Mouse (Mus musculus): ENCODE data around the gene Ttc28. TPM values are rescaled to one million over a fixed set of nuclear protein-coding genes. Genes with fewer than 3 reads are reported as not detected.
A peak's percentile ranks its signal among the peaks of the same experiment; 100 is the strongest.

Gene Ttc28
- total RNA-seq, 2 experiments from 2014 or later = 9.3 to 9.8 TPM

DNA sequence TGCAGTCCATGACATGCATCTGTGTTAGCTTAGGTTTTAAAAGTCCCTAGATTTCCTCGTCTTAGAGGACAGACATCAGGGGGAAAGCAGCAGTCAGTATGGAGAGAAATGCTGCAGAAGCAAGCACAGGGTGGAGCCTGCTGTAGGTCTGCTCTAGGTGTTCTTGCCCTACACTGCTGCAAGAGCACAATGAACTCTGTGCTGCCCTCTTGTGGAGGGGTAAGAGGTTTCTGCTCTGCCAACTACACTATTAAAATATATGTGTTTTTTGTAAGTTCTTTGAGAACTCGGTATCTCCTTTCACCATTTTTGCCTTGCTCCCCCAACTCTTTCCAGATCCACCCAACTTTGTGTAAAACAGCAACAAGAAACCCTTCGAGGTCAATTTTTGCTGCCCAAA lies 425.1 kb downstream of the Ttc28 start:
- no peak for DNase-seq (ENCODE audit: low spot score in 2 of 2)

DNA sequence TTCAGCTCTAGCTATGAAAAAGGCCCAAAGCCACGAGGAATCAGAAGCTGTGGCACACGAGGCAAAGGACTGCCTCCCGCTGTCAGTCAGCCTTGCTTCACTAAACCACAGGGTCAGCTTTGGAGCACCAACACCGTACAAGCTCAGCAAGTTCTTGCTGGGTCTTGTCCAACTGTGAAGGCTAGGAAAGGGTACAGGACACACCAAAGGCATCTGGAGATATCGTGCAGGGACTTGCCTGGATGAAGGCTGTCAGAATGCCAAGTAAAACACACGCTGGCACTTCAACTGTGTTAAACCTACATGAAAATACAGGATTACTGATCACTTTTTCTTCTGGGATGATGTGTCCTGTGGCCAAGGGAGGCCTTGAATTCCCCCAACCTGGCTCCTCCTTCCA lies 430.6 kb downstream of the Ttc28 start:
- no peak for DNase-seq (ENCODE audit: low spot score in 2 of 2)

DNA sequence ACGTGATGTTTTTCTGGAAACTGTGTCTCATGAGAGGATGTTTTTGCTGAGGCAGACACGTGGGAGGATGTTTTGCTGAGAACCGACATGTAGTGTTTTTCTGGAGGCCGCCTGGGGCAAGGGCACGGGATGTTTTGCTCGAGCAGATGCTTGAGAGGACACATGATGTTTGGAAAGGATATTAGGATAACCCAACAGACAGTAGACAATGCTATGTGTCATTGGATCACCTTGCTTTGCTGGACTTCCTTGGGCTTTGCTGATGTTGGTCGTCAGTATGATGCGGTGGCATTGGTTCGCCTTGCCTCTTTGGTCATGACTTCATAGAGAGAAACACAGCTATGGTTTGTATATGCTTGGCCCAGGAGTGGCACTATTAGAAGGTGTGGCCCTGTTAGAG lies 434.2 kb downstream of the Ttc28 start:
- no peak for DNase-seq (ENCODE audit: low spot score in 2 of 2)

DNA sequence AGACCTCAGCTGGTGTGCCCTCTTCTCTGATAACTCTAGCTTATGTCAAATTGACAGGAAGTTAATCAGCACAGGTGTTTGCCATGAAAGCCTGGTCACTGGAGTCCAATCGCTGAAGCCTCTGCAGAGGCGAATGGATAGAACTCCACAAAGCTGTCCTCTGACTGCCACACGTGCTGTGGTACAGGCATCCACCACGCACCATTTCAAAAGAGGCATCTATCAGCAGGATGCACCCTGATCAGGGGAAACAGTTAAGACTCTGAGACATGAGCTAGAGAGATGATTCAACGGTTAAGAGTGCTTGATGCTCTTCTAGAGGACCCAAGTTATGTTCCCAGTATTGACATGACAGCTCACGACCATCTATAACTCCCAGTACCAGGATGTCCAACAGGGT lies 435.5 kb downstream of the Ttc28 start:
- no peak for DNase-seq (ENCODE audit: low spot score in 2 of 2)

DNA sequence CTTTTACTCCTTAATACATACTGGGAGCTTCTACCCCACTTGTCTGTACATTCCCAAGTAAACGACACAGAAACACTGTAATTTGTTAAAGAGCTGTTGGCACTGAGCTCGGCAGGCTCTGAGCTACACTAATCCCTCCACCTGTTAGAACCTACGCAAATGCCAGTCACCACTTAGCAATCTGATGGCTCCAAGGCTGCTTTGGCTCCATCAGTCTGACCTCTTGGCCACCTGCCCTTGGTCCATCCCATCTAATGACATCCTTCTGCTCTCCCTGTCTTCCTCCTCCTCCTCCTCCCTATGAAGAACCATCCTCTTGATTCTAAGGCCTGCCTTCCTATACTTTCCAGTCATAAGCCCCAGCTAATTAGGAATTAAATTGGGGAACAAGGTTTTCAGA lies 437.9 kb downstream of the Ttc28 start:
- DNase-seq (ENCODE audit: low spot score in 2 of 2) = no peak

DNA sequence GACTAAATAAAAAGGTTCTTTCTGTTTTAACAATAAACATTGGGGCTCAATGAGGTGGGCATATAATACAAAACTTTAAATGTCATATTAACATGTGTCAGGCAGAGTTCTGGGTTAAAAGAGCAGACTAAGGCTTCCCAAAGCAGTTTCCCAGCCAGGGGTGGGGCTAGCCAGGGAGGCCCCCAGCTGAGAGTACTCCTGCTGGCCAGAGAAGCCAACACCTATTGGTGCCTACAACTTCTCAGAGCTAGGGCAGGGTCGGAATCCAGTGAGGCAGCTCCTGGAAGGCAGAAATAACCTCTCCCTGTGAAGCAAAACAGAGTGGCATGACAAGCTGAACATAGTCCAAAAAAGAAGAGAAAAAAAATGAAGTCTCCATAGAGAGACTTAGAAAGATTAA lies 439.3 kb downstream of the Ttc28 start:
- no peak for DNase-seq (ENCODE audit: low spot score in 2 of 2)

DNA sequence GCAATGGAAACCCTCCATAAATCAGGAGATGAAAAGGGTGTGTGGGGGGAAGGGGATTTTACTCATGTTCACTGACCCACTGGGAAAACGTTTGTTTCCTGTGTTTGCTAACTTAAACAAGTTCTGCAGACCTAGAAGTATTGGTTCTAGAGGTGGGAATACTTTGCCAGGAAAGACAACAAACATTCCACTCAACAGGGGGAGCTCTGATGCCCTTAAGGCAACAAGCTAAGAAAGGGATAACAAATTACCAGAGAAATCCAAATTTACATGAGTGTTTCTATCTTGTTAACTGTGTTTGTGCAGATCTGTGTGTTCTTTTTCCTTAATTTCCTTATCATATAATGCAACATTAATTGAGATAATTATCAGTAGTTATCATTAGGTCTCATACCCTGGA lies 446.2 kb downstream of the Ttc28 start:
- no peak for DNase-seq (ENCODE audit: low spot score in 2 of 2)

DNA sequence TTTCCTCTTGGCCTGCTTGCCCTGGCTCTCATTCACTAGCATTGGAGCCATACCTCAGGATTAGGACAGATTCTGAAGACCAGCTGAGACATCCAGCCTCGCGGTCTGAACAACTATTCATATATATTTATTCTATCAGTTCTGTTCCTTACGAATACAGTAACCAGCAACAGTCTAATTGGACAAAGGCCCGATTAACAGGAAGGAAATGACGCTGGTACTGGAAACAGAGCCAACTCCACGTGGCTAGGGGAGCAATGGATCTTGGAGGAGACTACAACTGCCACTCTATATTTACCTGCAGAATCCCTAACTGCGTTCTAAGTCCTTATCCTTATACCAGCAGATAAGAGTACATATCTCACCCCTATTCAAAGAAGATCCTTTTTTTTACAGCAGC lies 447.8 kb downstream of the Ttc28 start:
- no peak for DNase-seq (ENCODE audit: low spot score in 2 of 2)

DNA sequence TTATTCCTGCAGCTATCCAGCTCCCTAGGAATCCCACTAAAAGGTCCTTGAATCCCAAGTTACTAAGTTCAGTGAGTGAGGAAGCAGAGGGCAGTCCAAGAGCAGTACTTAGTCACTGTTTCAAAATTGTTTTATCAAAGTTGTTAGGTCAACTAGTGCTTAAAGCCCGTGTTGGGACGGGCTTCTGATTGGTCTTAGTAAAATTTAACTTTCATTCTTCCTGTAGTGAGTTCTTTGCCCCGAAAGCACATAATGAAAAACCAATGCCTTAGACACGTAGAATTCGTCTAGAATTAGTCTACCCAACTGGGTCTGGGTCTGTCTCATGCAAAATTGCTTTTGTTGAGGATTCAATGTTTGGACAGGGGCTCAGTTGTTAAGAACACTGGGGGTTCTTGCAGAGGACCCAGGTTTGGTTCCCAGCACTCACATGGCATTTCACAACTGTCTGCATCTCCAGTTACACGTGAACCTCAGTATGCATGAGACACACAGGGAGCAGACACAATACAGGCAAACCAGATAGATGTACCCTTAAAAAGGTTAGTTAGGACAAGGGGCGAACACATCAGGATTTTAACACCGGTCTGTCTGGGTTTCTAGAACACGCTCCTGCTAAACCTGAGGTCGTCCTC lies 450.3 kb downstream of the Ttc28 start:
- DNase-seq (ENCODE audit: low spot score in 2 of 2) = no peak

DNA sequence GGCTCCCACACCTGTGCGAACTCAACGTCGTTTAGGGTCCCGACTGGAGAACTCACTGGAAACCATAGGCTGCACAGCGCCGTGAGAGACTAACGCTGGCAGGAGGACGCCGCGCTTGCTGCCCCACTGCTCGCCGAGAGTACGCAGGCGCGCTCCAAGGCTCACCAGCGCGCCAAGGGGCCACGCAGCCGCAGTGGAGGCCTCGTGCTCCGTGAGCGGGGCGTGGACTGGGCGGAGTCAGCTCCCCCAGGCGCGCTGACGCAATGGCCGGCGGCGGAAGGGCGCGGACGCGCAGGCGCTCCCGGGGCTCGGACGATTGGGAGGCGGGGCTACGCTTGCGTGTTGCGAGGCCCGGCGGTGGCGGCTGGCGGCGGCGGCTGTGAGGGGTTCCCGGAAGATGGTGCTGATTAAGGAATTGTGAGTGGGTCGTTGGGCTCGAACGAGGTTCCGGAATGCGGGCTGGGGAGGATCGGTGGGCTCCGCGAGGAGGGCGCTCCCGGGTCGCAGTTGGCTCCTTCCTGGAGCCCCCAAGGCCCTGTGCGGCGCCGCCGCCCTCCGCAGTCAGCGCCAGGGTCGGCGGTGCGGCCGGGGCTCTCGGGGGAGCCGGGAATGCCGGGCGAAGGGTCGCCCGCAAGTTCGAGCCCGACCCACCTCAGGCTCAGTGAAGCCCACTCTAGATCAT lies 451.0 kb downstream of the Ttc28 start, which contains the start of gene Pitpnb:
Gene Pitpnb (plus strand): TSS at position 347 of the 682 bp plus-strand sequence.
- peak; percentile 99 for DNase-seq (ENCODE audit: low spot score in 2 of 2)

DNA sequence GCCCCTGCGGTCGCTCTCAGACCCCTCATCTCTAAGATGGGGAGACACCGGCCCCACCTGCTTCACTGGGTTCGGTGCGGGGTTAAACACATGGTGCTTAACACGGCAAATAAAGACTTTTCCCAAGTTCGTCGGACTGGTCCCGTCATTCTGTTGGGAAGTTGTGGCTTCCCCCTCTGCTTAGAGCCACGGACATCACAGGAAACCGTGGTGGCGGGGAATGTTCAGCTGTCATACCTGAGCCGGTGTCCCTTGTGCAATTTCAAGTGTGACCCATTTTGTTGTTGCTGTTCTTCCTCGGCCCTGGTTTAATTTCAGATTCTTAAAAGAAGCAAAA lies 451.5 kb downstream of the Ttc28 start:
- DNase-seq (ENCODE audit: low spot score in 2 of 2) = no peak

DNA sequence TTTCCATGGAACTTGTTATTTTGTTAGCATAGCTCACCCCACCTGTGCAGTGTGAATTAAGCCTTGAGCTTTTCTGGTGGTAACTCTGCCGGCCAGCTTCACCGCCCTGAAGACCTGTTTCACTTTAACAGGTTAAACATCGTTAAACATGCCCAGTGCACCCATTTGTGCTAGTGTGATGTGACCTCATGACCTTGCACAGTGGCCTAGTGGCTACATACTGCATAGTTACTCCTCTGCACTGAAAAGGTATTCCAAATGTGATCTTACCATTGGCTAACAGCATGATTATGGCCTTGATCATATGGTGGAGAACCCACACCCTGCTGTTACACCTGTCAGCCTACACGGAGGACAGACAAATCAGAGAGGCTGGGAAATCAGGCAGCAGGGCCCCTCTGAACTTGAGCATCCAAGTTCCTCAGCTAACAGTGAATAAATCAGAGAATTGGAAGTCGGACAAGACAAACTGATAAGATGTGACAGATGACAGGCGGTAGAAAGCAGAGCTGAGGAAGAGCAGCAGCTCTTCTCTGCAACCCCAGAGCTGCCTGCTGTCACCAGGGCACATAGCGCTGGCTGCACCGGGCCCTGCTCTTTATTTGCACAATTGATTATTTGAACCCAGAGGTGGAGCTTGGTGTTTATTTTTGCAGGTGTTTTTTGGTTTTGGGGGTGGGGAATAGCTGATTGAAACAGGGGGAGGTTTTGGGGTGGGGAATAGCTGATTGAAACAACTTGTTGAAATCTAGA lies 456.5 kb downstream of the Ttc28 start:
- DNase-seq (ENCODE audit: low spot score in 2 of 2) = no peak

Small RNA genes lying within 50 kb of the gene (microRNA-seq; reads per million reads assigned to microRNA genes)
- gene Mir701 = 1.2 to 3.4 reads per million in 2 experiments

Other genes starting within 250 kb of the Ttc28 start
- gene Noc4l, start 226.4 kb upstream of the Ttc28 start, total RNA-seq (2021) = 10 to 100 TPM; 25.2 to 28.3 TPM
- 10 to 100 TPM; 22.2 to 24.7 TPM for gene Ddx51, start 226.4 kb upstream of the Ttc28 start, total RNA-seq (2021)
- gene Ep400, start 109.1 kb upstream of the Ttc28 start, total RNA-seq (2021) = 100 to 1,000 TPM in 1 of 2 experiments, 10 to 100 TPM in 1; 96.6 to 103 TPM
- 10 to 100 TPM; 20.2 to 25.4 TPM for gene Pus1, start 99.1 kb upstream of the Ttc28 start, total RNA-seq (2021)
- 10 to 100 TPM; 68.3 to 69.6 TPM for gene Ulk1, start 69.7 kb upstream of the Ttc28 start, total RNA-seq (2021)
- 10 to 100 TPM in 1 of 2 experiments, 1 to 10 TPM in 1; 8.9 to 10.9 TPM for gene Hscb, start 40.0 kb upstream of the Ttc28 start, total RNA-seq (2021)
- 1 to 10 TPM; 1.3 to 1.5 TPM for gene Chek2, start 39.8 kb upstream of the Ttc28 start, total RNA-seq (2021)

All from left cerebral cortex, adult 18-20 months (tissue).